Mouse (Mus musculus) stomach, embryonic 16.5 days (tissue): Measurements from ENCODE around the gene Ces2a. TPM values are rescaled to one million over a fixed set of nuclear protein-coding genes. Genes with fewer than 3 reads are reported as not detected.

Source experiments
- ATAC-seq: fragments of 200-750 bp; cut with Nextera tagmentation; 2 replicates; pipeline ENCODE4 v1.8.0; 2017; ENCODE audit warnings: moderate number of reproducible peaks, moderate TSS enrichment; ENCODE audit not compliant: insufficient read depth, low FRiP score
- H3K27ac ChIP-seq: fragments of 300-500 bp; sonication (generic); 2 replicates; pipeline ENCODE4 v1.5.1; 2014; ENCODE audit warnings: low read length
- H3K27me3 ChIP-seq: fragments of 300-500 bp; sonication (generic); 2 replicates; pipeline ENCODE4 v1.6.1; 2014; ENCODE audit warnings: low read length, control low read depth, mixed read lengths; ENCODE audit not compliant: control insufficient read depth, insufficient read depth
- H3K36me3 ChIP-seq: fragments of 300-500 bp; sonication (generic); 2 replicates; pipeline ENCODE4 v1.6.1; 2014; ENCODE audit warnings: low read length; ENCODE audit not compliant: control insufficient read depth, insufficient read depth
- H3K4me1 ChIP-seq: fragments of 300-500 bp; sonication (generic); 2 replicates; pipeline ENCODE4 v1.6.1; 2014; ENCODE audit warnings: low read length, control low read depth, mixed read lengths; ENCODE audit not compliant: control insufficient read depth, insufficient read depth
- H3K4me2 ChIP-seq: fragments of 300-500 bp; sonication (generic); 2 replicates; pipeline ENCODE4 v1.6.1; 2014; ENCODE audit warnings: low read depth, low read length, mixed read lengths
- H3K4me3 ChIP-seq: fragments of 300-500 bp; sonication (generic); replicated peaks from 2 replicates; pipeline ENCODE4 v1.5.1; 2014; ENCODE audit warnings: mild to moderate bottlenecking, low read length
- H3K9ac ChIP-seq: fragments of 300-500 bp; sonication (generic); 2 replicates; pipeline ENCODE4 v1.6.1; 2014; ENCODE audit warnings: low read length
- H3K9me3 ChIP-seq: fragments of 300-500 bp; sonication (generic); replicated peaks from 2 replicates; pipeline ENCODE4 v1.6.1; 2016; ENCODE audit warnings: low read length, control low read depth; ENCODE audit not compliant: control insufficient read depth
- WGBS: fragments of 180-500 bp; shearing (Covaris S2); extraction: QIAGEN DNeasy Blood & Tissue Kit; methylation state at CpG from one replicate; pipeline ENCODE4 v1.1.7; 2014; 5-methylcytosine and 5-hydroxymethylcytosine counted together
- polyA plus RNA-seq: library from polyadenylated mRNA; unstranded; fragments of >200 nt; fragmentation: Nextera tagmentation; extraction: Ambion mirVana; gene quantifications from 2 replicates; pipeline ENCODE4 v1.2.1, GENCODE M21; 2015

Gene Ces2a
- polyA plus RNA-seq, 1 experiment from 2014 or later, result 1.4 TPM

GRCm38 (mm10) chr8:104757621-104758020, 23.8 kb downstream of the Ces2a start:
- Histone ChIP-seq H3K27ac (no peak overlapping the region), H3K9me3 (no peaks in the 10 kb centered on the region), H3K9ac (no peak overlapping the region), H3K27me3 (no peaks in the 10 kb centered on the region), H3K4me1 (no peaks in the 10 kb centered on the region), H3K36me3 (no peaks in the 10 kb centered on the region), H3K4me3 (no peak overlapping the region), H3K4me2 (no peak overlapping the region)
- ATAC-seq, result no peak
- 30% methylated on average over 1 of the region's 1 CpGs for WGBS

GRCm38 (mm10) chr8:104758209-104758608, 24.4 kb downstream of the Ces2a start:
- Histone ChIP-seq H3K36me3 (no peaks in the 10 kb centered on the region), H3K9ac (no peak overlapping the region), H3K27me3 (no peaks in the 10 kb centered on the region), H3K9me3 (no peaks in the 10 kb centered on the region), H3K27ac (no peak overlapping the region), H3K4me3 (no peak overlapping the region), H3K4me1 (no peaks in the 10 kb centered on the region), H3K4me2 (no peak overlapping the region)
- no peak for ATAC-seq
- WGBS, result 90% methylated on average over 2 of the region's 2 CpGs

GRCm38 (mm10) chr8:104761126-104761525, 27.3 kb downstream of the Ces2a start:
- no peak overlapping the region for H3K9ac ChIP-seq
- H3K27ac ChIP-seq, result no peak overlapping the region
- WGBS, result 85% methylated on average over 4 of the region's 4 CpGs
- no peaks in the 10 kb centered on the region for H3K36me3 ChIP-seq
- H3K4me1 ChIP-seq, result no peaks in the 10 kb centered on the region
- no peaks in the 10 kb centered on the region for H3K9me3 ChIP-seq
- H3K4me2 ChIP-seq, result no peak overlapping the region
- H3K4me3 ChIP-seq, result no peak overlapping the region
- ATAC-seq, result no peak
- no peaks in the 10 kb centered on the region for H3K27me3 ChIP-seq

- Histone ChIP-seq H3K9me3 (no peaks in the 10 kb centered on the region), H3K27me3 (no peaks in the 10 kb centered on the region), H3K4me3 (no peak overlapping the region)
Measured at GRCm38 (mm10) chr8:104766485-104766884, 32.7 kb downstream of the Ces2a start.

GRCm38 (mm10) chr8:104770365-104770764, 36.6 kb downstream of the Ces2a start:
- Histone ChIP-seq H3K4me3 (no peak overlapping the region), H3K4me1 (no peaks in the 10 kb centered on the region), H3K9ac (no peak overlapping the region), H3K9me3 (no peaks in the 10 kb centered on the region), H3K36me3 (no peaks in the 10 kb centered on the region), H3K27me3 (no peaks in the 10 kb centered on the region), H3K27ac (no peak overlapping the region), H3K4me2 (no peak overlapping the region)
- ATAC-seq, result no peak
- 83% methylated on average over 3 of the region's 3 CpGs for WGBS

More at GRCm38 (mm10) chr8:104766485-104766884, 32.7 kb downstream of the Ces2a start:
- 63% methylated on average over 4 of the region's 4 CpGs for WGBS
- no peaks in the 10 kb centered on the region for H3K36me3 ChIP-seq
- no peak overlapping the region for H3K27ac ChIP-seq
- no peaks in the 10 kb centered on the region for H3K4me1 ChIP-seq
- H3K4me2 ChIP-seq, result no peak overlapping the region
- no peak for ATAC-seq
- H3K9ac ChIP-seq, result no peak overlapping the region

GRCm38 (mm10) chr8:104787049-104787448, 53.2 kb downstream of the Ces2a start:
- Histone ChIP-seq H3K36me3 (no peaks in the 10 kb centered on the region), H3K4me3 (no peak overlapping the region), H3K4me2 (no peak overlapping the region), H3K27me3 (no peaks in the 10 kb centered on the region), H3K4me1 (no peaks in the 10 kb centered on the region), H3K9ac (no peak overlapping the region), H3K27ac (no peak overlapping the region), H3K9me3 (no peaks in the 10 kb centered on the region)
- ATAC-seq, result no peak
- 53% methylated on average over 1 of the region's 1 CpGs for WGBS

DNA sequence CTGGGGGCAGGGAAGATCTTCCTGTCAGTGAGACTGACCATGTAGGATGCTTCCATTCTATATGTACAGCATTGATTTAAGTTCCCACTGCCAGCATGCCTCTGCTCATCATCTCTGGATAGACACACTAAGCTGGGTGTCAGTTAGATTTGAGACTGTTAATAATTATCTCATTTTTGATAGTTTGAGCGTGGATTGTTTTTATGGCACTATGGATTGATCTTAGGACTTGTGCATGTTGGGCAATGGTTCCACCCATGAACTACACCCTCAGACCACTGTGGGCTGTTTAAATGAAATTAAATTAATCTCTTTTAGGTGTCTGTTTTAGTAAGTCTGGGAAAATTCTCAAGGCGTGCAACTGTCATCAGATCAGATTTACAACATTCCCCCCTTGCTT, 55.1 kb downstream of the Ces2a start:
- no peaks in the 10 kb centered on the region for H3K4me1 ChIP-seq
- H3K36me3 ChIP-seq, result no peaks in the 10 kb centered on the region
- no peak for ATAC-seq
- no peak overlapping the region for H3K27ac ChIP-seq
- H3K4me3 ChIP-seq, result no peak overlapping the region
- H3K9me3 ChIP-seq, result no peaks in the 10 kb centered on the region
- no peak overlapping the region for H3K4me2 ChIP-seq
- 69% methylated on average over 2 of the region's 2 CpGs for WGBS
- no peak overlapping the region for H3K9ac ChIP-seq
- H3K27me3 ChIP-seq, result no peaks in the 10 kb centered on the region

DNA sequence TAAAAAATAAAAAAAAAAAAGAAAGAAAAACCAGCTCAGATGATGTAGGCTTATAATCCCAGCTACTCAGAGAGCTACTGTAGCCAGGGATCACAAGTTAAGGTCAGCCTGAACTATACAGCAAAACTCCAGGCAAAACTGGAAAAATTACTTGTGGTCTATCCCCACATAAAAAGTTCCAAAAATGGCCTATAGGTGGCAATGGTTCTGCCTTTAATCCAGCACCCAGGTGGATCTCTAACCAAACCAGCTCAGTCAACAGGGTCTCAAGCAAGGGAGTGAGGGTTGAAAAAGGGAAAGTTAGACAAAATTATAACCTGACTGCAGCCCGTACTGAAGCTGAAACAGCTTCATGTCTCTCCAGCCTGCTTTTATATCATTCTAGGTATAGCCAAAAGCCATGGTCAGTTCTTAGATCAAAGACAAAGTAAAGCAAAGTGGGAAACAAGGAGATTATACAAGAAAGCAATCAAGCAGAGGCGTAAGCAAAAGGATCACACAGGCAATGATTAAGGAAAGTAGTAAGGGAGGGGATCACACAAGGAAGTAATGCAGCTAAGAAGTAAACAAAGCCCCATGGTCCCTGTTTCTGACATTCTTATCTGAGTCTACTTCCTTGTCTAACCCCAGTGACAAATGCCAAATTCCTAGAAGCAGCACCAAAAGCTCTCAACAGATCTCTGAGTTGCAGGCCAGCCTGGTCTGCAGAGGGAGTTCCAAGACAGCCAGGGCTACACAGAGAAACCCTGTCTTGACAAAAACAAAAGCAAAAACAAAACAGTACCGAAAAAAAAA, 56.3 kb downstream of the Ces2a start:
- H3K4me1 ChIP-seq, result no peaks in the 10 kb centered on the region
- no peak for ATAC-seq
- no peaks in the 10 kb centered on the region for H3K9me3 ChIP-seq
- no peak overlapping the region for H3K9ac ChIP-seq
- H3K4me3 ChIP-seq, result no peak overlapping the region
- no peak overlapping the region for H3K27ac ChIP-seq
- WGBS, result 48% methylated on average over 3 of the region's 3 CpGs
- H3K4me2 ChIP-seq, result no peak overlapping the region
- no peaks in the 10 kb centered on the region for H3K36me3 ChIP-seq
- H3K27me3 ChIP-seq, result no peaks in the 10 kb centered on the region
